Mouse (Mus musculus): ENCODE measurements around the gene Cyp4f39. TPM values are rescaled to one million over a fixed set of nuclear protein-coding genes. Genes with fewer than 3 reads are reported as not detected.

The Cyp4f39 gene
- 26.2 and 42.6 TPM in 2 replicates for polyA plus RNA-seq (2015; fragmentation: Nextera tagmentation; extraction: Ambion mirVana)

- Histone ChIP-seq H3K36me3 (ENCODE audit: control insufficient read depth, insufficient read depth, low read length) (no peaks in the 10 kb centered on the region), H3K9ac (ENCODE audit: low read length) (0 out of 2 replicates have a peak within 1 kb of the TSS, but pooled peaks have one; percentile 11), H3K27me3 (ENCODE audit: control insufficient read depth, insufficient read depth, low read length) (no peaks in the 10 kb centered on the region), H3K4me3 (replicated peaks; ENCODE audit: low read length) (peak within 1 kb of the TSS; percentile 38), H3K9me3 (replicated peaks; ENCODE audit: control insufficient read depth, low read length) (0 out of 2 replicates have a peak, but pooled peaks cover 4% of the 10 kb centered on the region), H3K4me1 (ENCODE audit: control insufficient read depth, insufficient read depth, low read length) (0 out of 2 replicates have a peak, but pooled peaks cover 4% of the 10 kb centered on the region), H3K4me2 (ENCODE audit: low read depth, low read length) (peak within 1 kb of the TSS; percentile 60), H3K27ac (ENCODE audit: low read length) (no peak within 1 kb of the TSS)
- WGBS = 2% methylated on average over 19 of the region's 19 CpGs
- ATAC-seq (ENCODE audit: insufficient read depth, low FRiP score) = peak; percentile 78; the same call in 1 of the 2 replicates
Measured at GRCm38 (mm10) chr17:32452482-32452881, at the start of gene Cyp4f39. Gene Cyp4f39 (plus strand): TSS chr17:32452723.

GRCm38 (mm10) chr17:32402779-32403157 lies 49.8 kb upstream of the Cyp4f39 start:
- peaks cover 7% of the 10 kb centered on the region; the same call in 1 of the 2 replicates for H3K27me3 ChIP-seq (ENCODE audit: control insufficient read depth, insufficient read depth, low read length)
- no peaks in the 10 kb centered on the region for H3K4me1 ChIP-seq (ENCODE audit: control insufficient read depth, insufficient read depth, low read length)
- no peak overlapping the region for H3K4me2 ChIP-seq (ENCODE audit: low read depth, low read length)
- no peaks in the 10 kb centered on the region for H3K36me3 ChIP-seq (ENCODE audit: control insufficient read depth, insufficient read depth, low read length)
- H3K27ac ChIP-seq (ENCODE audit: low read length) = no peak overlapping the region
- peak overlapping the region; percentile 20 for H3K4me3 ChIP-seq (replicated peaks; ENCODE audit: low read length)
- 67% methylated on average over 11 of the region's 11 CpGs for WGBS
- H3K9me3 ChIP-seq (replicated peaks; ENCODE audit: control insufficient read depth, low read length) = no peaks in the 10 kb centered on the region
- no peak overlapping the region; the same call in 1 of the 2 replicates for H3K9ac ChIP-seq (ENCODE audit: low read length)
- ATAC-seq (ENCODE audit: insufficient read depth, low FRiP score) = no peak

- Histone ChIP-seq H3K9me3 (replicated peaks; ENCODE audit: control insufficient read depth, low read length) (no peaks in the 10 kb centered on the region), H3K4me3 (replicated peaks; ENCODE audit: low read length) (peak within 1 kb of the TSS; percentile 20)
Measured at GRCm38 (mm10) chr17:32403417-32403816, 49.1 kb upstream of the Cyp4f39 start, which contains the start of gene Rasal3. Gene Rasal3 (minus strand): TSS chr17:32403583.

GRCm38 (mm10) chr17:32411898-32412297 lies 40.6 kb upstream of the Cyp4f39 start:
- no peak overlapping the region for H3K9ac ChIP-seq (ENCODE audit: low read length)
- WGBS = 82% methylated on average over 6 of the region's 6 CpGs
- H3K27me3 ChIP-seq (ENCODE audit: control insufficient read depth, insufficient read depth, low read length) = peaks cover 9% of the 10 kb centered on the region
- H3K9me3 ChIP-seq (replicated peaks; ENCODE audit: control insufficient read depth, low read length) = no peaks in the 10 kb centered on the region
- no peak overlapping the region for H3K4me2 ChIP-seq (ENCODE audit: low read depth, low read length)
- no peaks in the 10 kb centered on the region for H3K36me3 ChIP-seq (ENCODE audit: control insufficient read depth, insufficient read depth, low read length)
- ATAC-seq (ENCODE audit: insufficient read depth, low FRiP score) = no peak
- H3K27ac ChIP-seq (ENCODE audit: low read length) = no peak overlapping the region
- H3K4me1 ChIP-seq (ENCODE audit: control insufficient read depth, insufficient read depth, low read length) = no peaks in the 10 kb centered on the region
- no peak overlapping the region for H3K4me3 ChIP-seq (replicated peaks; ENCODE audit: low read length)

More at GRCm38 (mm10) chr17:32403417-32403816, 49.1 kb upstream of the Cyp4f39 start, which contains the start of gene Rasal3:
- WGBS = 69% methylated on average over 8 of the region's 8 CpGs
- Histone ChIP-seq H3K27me3 (ENCODE audit: control insufficient read depth, insufficient read depth, low read length) (0 out of 2 replicates have a peak, but pooled peaks cover 5% of the 10 kb centered on the region), H3K4me2 (ENCODE audit: low read depth, low read length) (no peak within 1 kb of the TSS), H3K4me1 (ENCODE audit: control insufficient read depth, insufficient read depth, low read length) (no peaks in the 10 kb centered on the region), H3K27ac (ENCODE audit: low read length) (no peak within 1 kb of the TSS), H3K9ac (ENCODE audit: low read length) (no peak within 1 kb of the TSS; the same call in 1 of the 2 replicates), H3K36me3 (ENCODE audit: control insufficient read depth, insufficient read depth, low read length) (no peaks in the 10 kb centered on the region)
- ATAC-seq (ENCODE audit: insufficient read depth, low FRiP score) = no peak

- no peak overlapping the region for H3K4me2 ChIP-seq (ENCODE audit: low read depth, low read length)
- no peak overlapping the region for H3K4me3 ChIP-seq (replicated peaks; ENCODE audit: low read length)
- no peak for ATAC-seq (ENCODE audit: insufficient read depth, low FRiP score)
- no peak overlapping the region for H3K27ac ChIP-seq (ENCODE audit: low read length)
- peaks cover 10% of the 10 kb centered on the region for H3K27me3 ChIP-seq (ENCODE audit: control insufficient read depth, insufficient read depth, low read length)
- no peaks in the 10 kb centered on the region for H3K36me3 ChIP-seq (ENCODE audit: control insufficient read depth, insufficient read depth, low read length)
- no peak overlapping the region for H3K9ac ChIP-seq (ENCODE audit: low read length)
- no peaks in the 10 kb centered on the region for H3K9me3 ChIP-seq (replicated peaks; ENCODE audit: control insufficient read depth, low read length)
- H3K4me1 ChIP-seq (ENCODE audit: control insufficient read depth, insufficient read depth, low read length) = no peaks in the 10 kb centered on the region
- 36% methylated on average over 24 of the region's 24 CpGs for WGBS
Measured at GRCm38 (mm10) chr17:32415417-32416020, 37.0 kb upstream of the Cyp4f39 start.

- Histone ChIP-seq H3K9ac (ENCODE audit: low read length) (no peak overlapping the region), H3K27me3 (ENCODE audit: control insufficient read depth, insufficient read depth, low read length) (peaks cover 10% of the 10 kb centered on the region), H3K4me1 (ENCODE audit: control insufficient read depth, insufficient read depth, low read length) (no peaks in the 10 kb centered on the region), H3K4me2 (ENCODE audit: low read depth, low read length) (no peak overlapping the region), H3K4me3 (replicated peaks; ENCODE audit: low read length) (no peak overlapping the region), H3K27ac (ENCODE audit: low read length) (no peak overlapping the region), H3K9me3 (replicated peaks; ENCODE audit: control insufficient read depth, low read length) (no peaks in the 10 kb centered on the region), H3K36me3 (ENCODE audit: control insufficient read depth, insufficient read depth, low read length) (no peaks in the 10 kb centered on the region)
- ATAC-seq (ENCODE audit: insufficient read depth, low FRiP score) = no peak
- WGBS = 91% methylated on average over 14 of the region's 14 CpGs
Measured at GRCm38 (mm10) chr17:32416771-32417170, 35.8 kb upstream of the Cyp4f39 start.

- Histone ChIP-seq H3K9me3 (replicated peaks; ENCODE audit: control insufficient read depth, low read length) (no peaks in the 10 kb centered on the region), H3K4me3 (replicated peaks; ENCODE audit: low read length) (no peak overlapping the region), H3K36me3 (ENCODE audit: control insufficient read depth, insufficient read depth, low read length) (no peaks in the 10 kb centered on the region), H3K27ac (ENCODE audit: low read length) (no peak overlapping the region), H3K4me2 (ENCODE audit: low read depth, low read length) (no peak overlapping the region), H3K9ac (ENCODE audit: low read length) (no peak overlapping the region), H3K4me1 (ENCODE audit: control insufficient read depth, insufficient read depth, low read length) (no peaks in the 10 kb centered on the region), H3K27me3 (ENCODE audit: control insufficient read depth, insufficient read depth, low read length) (peaks cover 10% of the 10 kb centered on the region; the same call in 1 of the 2 replicates)
- WGBS = 32% methylated on average over 2 of the region's 2 CpGs
- no peak for ATAC-seq (ENCODE audit: insufficient read depth, low FRiP score)
Measured at GRCm38 (mm10) chr17:32419989-32420388, 32.5 kb upstream of the Cyp4f39 start.

- peaks cover 7% of the 10 kb centered on the region; the same call in 1 of the 2 replicates for H3K27me3 ChIP-seq (ENCODE audit: control insufficient read depth, insufficient read depth, low read length)
- no peak overlapping the region for H3K27ac ChIP-seq (ENCODE audit: low read length)
- H3K9me3 ChIP-seq (replicated peaks; ENCODE audit: control insufficient read depth, low read length) = no peaks in the 10 kb centered on the region
- H3K9ac ChIP-seq (ENCODE audit: low read length) = no peak overlapping the region
- H3K4me2 ChIP-seq (ENCODE audit: low read depth, low read length) = no peak overlapping the region
- 71% methylated on average over 8 of the region's 8 CpGs for WGBS
- no peaks in the 10 kb centered on the region for H3K36me3 ChIP-seq (ENCODE audit: control insufficient read depth, insufficient read depth, low read length)
- no peaks in the 10 kb centered on the region for H3K4me1 ChIP-seq (ENCODE audit: control insufficient read depth, insufficient read depth, low read length)
- H3K4me3 ChIP-seq (replicated peaks; ENCODE audit: low read length) = no peak overlapping the region
- no peak for ATAC-seq (ENCODE audit: insufficient read depth, low FRiP score)
Measured at GRCm38 (mm10) chr17:32420781-32421180, 31.7 kb upstream of the Cyp4f39 start.

GRCm38 (mm10) chr17:32424034-32424433 lies 28.5 kb upstream of the Cyp4f39 start, which contains the start of gene Pglyrp2:
Gene Pglyrp2 (minus strand): TSS chr17:32424167.
- H3K27ac ChIP-seq (ENCODE audit: low read length) = no peak within 1 kb of the TSS
- no peaks in the 10 kb centered on the region for H3K9me3 ChIP-seq (replicated peaks; ENCODE audit: control insufficient read depth, low read length)
- H3K9ac ChIP-seq (ENCODE audit: low read length) = no peak within 1 kb of the TSS
- H3K27me3 ChIP-seq (ENCODE audit: control insufficient read depth, insufficient read depth, low read length) = no peaks in the 10 kb centered on the region
- no peak within 1 kb of the TSS for H3K4me3 ChIP-seq (replicated peaks; ENCODE audit: low read length)
- H3K4me2 ChIP-seq (ENCODE audit: low read depth, low read length) = no peak within 1 kb of the TSS
- ATAC-seq (ENCODE audit: insufficient read depth, low FRiP score) = no peak
- 70% methylated on average over 2 of the region's 2 CpGs for WGBS
- H3K36me3 ChIP-seq (ENCODE audit: control insufficient read depth, insufficient read depth, low read length) = no peaks in the 10 kb centered on the region
- no peaks in the 10 kb centered on the region for H3K4me1 ChIP-seq (ENCODE audit: control insufficient read depth, insufficient read depth, low read length)

Measured in stomach, embryonic 16.5 days (tissue).